Mouse (Mus musculus) neural tube, embryonic 11.5 days (tissue): ENCODE measurements at regions not wholly inside any gene's neighbourhood (a gene's known extent, or its start where the extent isn't known, plus 50 kb on each side); places are given as distances from the start of the nearest gene placed in this dataset.

Experiments used
- ATAC-seq: fragments of 200-750 bp; cut with Nextera tagmentation; 2 replicates; pipeline ENCODE4 v1.8.0; 2017; ENCODE audit warnings: moderate number of reproducible peaks, mild to moderate bottlenecking, moderate TSS enrichment, moderate library complexity; ENCODE audit not compliant: insufficient read depth, low FRiP score, low TSS enrichment
- DNase-seq: peaks from one replicate; pipeline ENCODE4 v3.0.0-alpha.2; 2015; ENCODE audit warnings: low spot score
- H3K27ac ChIP-seq: fragments of 300-500 bp; sonication (generic); 2 replicates; pipeline ENCODE4 v1.5.1; 2014; ENCODE audit warnings: low read depth, mild to moderate bottlenecking, low read length
- H3K27me3 ChIP-seq: fragments of 300-500 bp; sonication (generic); 2 replicates; pipeline ENCODE4 v1.6.1; 2014; ENCODE audit warnings: mild to moderate bottlenecking, low read length, mixed read lengths; ENCODE audit not compliant: control insufficient read depth, insufficient read depth
- H3K36me3 ChIP-seq: fragments of 300-500 bp; sonication (generic); 2 replicates; pipeline ENCODE4 v1.6.1; 2014; ENCODE audit warnings: mild to moderate bottlenecking, low read length, moderate library complexity, mixed read lengths; ENCODE audit not compliant: control insufficient read depth, insufficient read depth
- H3K4me1 ChIP-seq: fragments of 300-500 bp; sonication (generic); 2 replicates; pipeline ENCODE4 v1.6.1; 2014; ENCODE audit warnings: low read length, mixed read lengths; ENCODE audit not compliant: control insufficient read depth, insufficient read depth
- H3K4me2 ChIP-seq: fragments of 300-500 bp; sonication (generic); 2 replicates; pipeline ENCODE4 v1.6.1; 2014; ENCODE audit warnings: low read depth, mild to moderate bottlenecking, moderate library complexity
- H3K4me3 ChIP-seq: fragments of 300-500 bp; sonication (generic); 2 replicates; pipeline ENCODE4 v1.5.1; 2014; ENCODE audit warnings: low read depth, low read length
- H3K9ac ChIP-seq: fragments of 300-500 bp; sonication (generic); 2 replicates; pipeline ENCODE4 v1.6.1; 2014; ENCODE audit warnings: mild to moderate bottlenecking, low read length
- H3K9me3 ChIP-seq: fragments of 300-500 bp; sonication (generic); 2 replicates; pipeline ENCODE4 v1.6.1; 2016; ENCODE audit warnings: low read length; ENCODE audit not compliant: control insufficient read depth
- WGBS: fragments of 180-500 bp; shearing (Covaris S2); extraction: QIAGEN DNeasy Blood & Tissue Kit; methylation state at CpG from one replicate; pipeline ENCODE4 v1.1.7; 2014; 5-methylcytosine and 5-hydroxymethylcytosine counted together

- Histone ChIP-seq H3K9ac (no peak overlapping the region), H3K36me3 (no peaks in the 10 kb centered on the region), H3K4me3 (no peak overlapping the region), H3K4me2 (no peak overlapping the region), H3K4me1 (no peaks in the 10 kb centered on the region), H3K27me3 (no peaks in the 10 kb centered on the region), H3K9me3 (no peaks in the 10 kb centered on the region), H3K27ac (no peak overlapping the region)
- ATAC-seq: no peak
- no peak for DNase-seq
- WGBS: 82% methylated on average over 2 of the region's 2 CpGs
Observed at GRCm38 (mm10) chr6:104990366-104990765, 497.8 kb downstream of the Cntn6 start.

GRCm38 (mm10) chr6:104999601-105000000 lies 507.0 kb downstream of the Cntn6 start:
- Histone ChIP-seq H3K4me2 (no peak overlapping the region), H3K36me3 (no peaks in the 10 kb centered on the region), H3K4me1 (no peaks in the 10 kb centered on the region), H3K27me3 (no peaks in the 10 kb centered on the region), H3K9me3 (no peaks in the 10 kb centered on the region), H3K27ac (no peak overlapping the region), H3K4me3 (no peak overlapping the region), H3K9ac (no peak overlapping the region)
- no peak for ATAC-seq
- WGBS: 97% methylated on average over 1 of the region's 1 CpGs
- DNase-seq: no peak

- DNase-seq: no peak
- no peak for ATAC-seq
- Histone ChIP-seq H3K27me3 (no peaks in the 10 kb centered on the region), H3K4me1 (no peaks in the 10 kb centered on the region), H3K4me2 (no peak overlapping the region), H3K9ac (no peak overlapping the region), H3K36me3 (no peaks in the 10 kb centered on the region), H3K9me3 (no peaks in the 10 kb centered on the region), H3K4me3 (no peak overlapping the region), H3K27ac (no peak overlapping the region)
- WGBS: 82% methylated on average over 4 of the region's 4 CpGs
Observed at GRCm38 (mm10) chr6:105020672-105021071, 528.1 kb downstream of the Cntn6 start.

- ATAC-seq: no peak
- 75% methylated on average over 4 of the region's 4 CpGs for WGBS
- Histone ChIP-seq H3K4me2 (no peak overlapping the region), H3K27ac (no peak overlapping the region), H3K4me1 (no peaks in the 10 kb centered on the region), H3K9me3 (no peaks in the 10 kb centered on the region), H3K36me3 (no peaks in the 10 kb centered on the region), H3K27me3 (no peaks in the 10 kb centered on the region), H3K9ac (no peak overlapping the region), H3K4me3 (no peak overlapping the region)
- DNase-seq: no peak
Observed at GRCm38 (mm10) chr6:105021174-105021573, 528.6 kb downstream of the Cntn6 start.

GRCm38 (mm10) chr6:105066146-105066545 lies 573.6 kb downstream of the Cntn6 start:
- Histone ChIP-seq H3K4me1 (no peaks in the 10 kb centered on the region), H3K27ac (no peak overlapping the region), H3K27me3 (no peaks in the 10 kb centered on the region), H3K9me3 (no peaks in the 10 kb centered on the region), H3K9ac (no peak overlapping the region), H3K36me3 (no peaks in the 10 kb centered on the region), H3K4me2 (no peak overlapping the region), H3K4me3 (no peak overlapping the region)
- 65% methylated on average over 2 of the region's 2 CpGs for WGBS
- DNase-seq (no peak), ATAC-seq (no peak)

GRCm38 (mm10) chr6:105090882-105091281 lies 586.6 kb upstream of the Cntn4 start:
- Histone ChIP-seq H3K4me3 (no peak overlapping the region), H3K4me1 (no peaks in the 10 kb centered on the region), H3K27me3 (no peaks in the 10 kb centered on the region), H3K9ac (no peak overlapping the region), H3K27ac (no peak overlapping the region), H3K36me3 (no peaks in the 10 kb centered on the region), H3K4me2 (no peak overlapping the region), H3K9me3 (no peaks in the 10 kb centered on the region)
- 24% methylated on average over 1 of the region's 1 CpGs for WGBS
- ATAC-seq: peak; percentile 51; the same call in 1 of the 2 replicates
- peak; percentile 40 for DNase-seq
